Mouse (Mus musculus): ENCODE measurements around the gene Brf1. TPM values are rescaled to one million over a fixed set of nuclear protein-coding genes. Genes with fewer than 3 reads are reported as not detected.

Brf1 gene
- polyA plus RNA-seq, 1 experiment from 2014 or later, result 60.9 TPM

GRCm38 (mm10) chr12:113031441-113031840, 30.9 kb upstream of the Brf1 start:
- peaks cover 24% of the 10 kb centered on the region for H3K4me1 ChIP-seq
- no peak overlapping the region for H3K4me3 ChIP-seq
- no peak for DNase-seq (ENCODE audit: low spot score)
- no peak overlapping the region for H3K27ac ChIP-seq (replicated peaks)
- 88% methylated on average over 6 of the region's 6 CpGs for WGBS
- no peaks in the 10 kb centered on the region for H3K9me3 ChIP-seq
- H3K36me3 ChIP-seq (replicated peaks), result peaks cover 24% of the 10 kb centered on the region
- H3K27me3 ChIP-seq (replicated peaks; ENCODE audit: low read depth, poor library complexity, severe bottlenecking), result no peaks in the 10 kb centered on the region

GRCm38 (mm10) chr12:113030993-113031392, 30.5 kb upstream of the Brf1 start:
- 88% methylated on average over 9 of the region's 9 CpGs for WGBS
- 0 out of 2 replicates have a peak overlapping the region, but pooled peaks have one; percentile 31 for H3K27ac ChIP-seq (replicated peaks)
- H3K4me3 ChIP-seq, result no peak overlapping the region
- DNase-seq (ENCODE audit: low spot score), result no peak
- peaks cover 24% of the 10 kb centered on the region for H3K4me1 ChIP-seq
- peaks cover 27% of the 10 kb centered on the region for H3K36me3 ChIP-seq (replicated peaks)
- H3K9me3 ChIP-seq, result no peaks in the 10 kb centered on the region
- no peaks in the 10 kb centered on the region for H3K27me3 ChIP-seq (replicated peaks; ENCODE audit: low read depth, poor library complexity, severe bottlenecking)

- 76% methylated on average over 4 of the region's 4 CpGs for WGBS
- DNase-seq (ENCODE audit: low spot score), result no peak
- Histone ChIP-seq H3K27ac (replicated peaks) (0 out of 2 replicates have a peak overlapping the region, but pooled peaks have one; percentile 7), H3K4me3 (no peak overlapping the region), H3K4me1 (peaks cover 24% of the 10 kb centered on the region), H3K27me3 (replicated peaks; ENCODE audit: low read depth, poor library complexity, severe bottlenecking) (no peaks in the 10 kb centered on the region), H3K36me3 (replicated peaks) (peaks cover 36% of the 10 kb centered on the region), H3K9me3 (no peaks in the 10 kb centered on the region)
Observed at GRCm38 (mm10) chr12:113030046-113030445, 29.5 kb upstream of the Brf1 start.

- H3K9me3 ChIP-seq, result no peaks in the 10 kb centered on the region
- peaks cover 44% of the 10 kb centered on the region for H3K36me3 ChIP-seq (replicated peaks)
- H3K27me3 ChIP-seq (replicated peaks; ENCODE audit: low read depth, poor library complexity, severe bottlenecking), result no peaks in the 10 kb centered on the region
- no peak for DNase-seq (ENCODE audit: low spot score)
- H3K4me1 ChIP-seq, result peaks cover 24% of the 10 kb centered on the region
- WGBS, result 80% methylated on average over 9 of the region's 9 CpGs
- H3K4me3 ChIP-seq, result no peak overlapping the region
- peak overlapping the region; percentile 19; the same call in 1 of the 2 replicates for H3K27ac ChIP-seq (replicated peaks)
Observed at GRCm38 (mm10) chr12:113028898-113029297, 28.4 kb upstream of the Brf1 start.

GRCm38 (mm10) chr12:113028067-113028466, 27.6 kb upstream of the Brf1 start:
- H3K36me3 ChIP-seq (replicated peaks), result peaks cover 52% of the 10 kb centered on the region
- DNase-seq (ENCODE audit: low spot score), result peak; percentile 31
- no peak overlapping the region for H3K4me3 ChIP-seq
- no peaks in the 10 kb centered on the region for H3K9me3 ChIP-seq
- no peak overlapping the region for H3K27ac ChIP-seq (replicated peaks)
- no peaks in the 10 kb centered on the region for H3K27me3 ChIP-seq (replicated peaks; ENCODE audit: low read depth, poor library complexity, severe bottlenecking)
- WGBS, result 66% methylated on average over 5 of the region's 5 CpGs
- H3K4me1 ChIP-seq, result peaks cover 20% of the 10 kb centered on the region

GRCm38 (mm10) chr12:113027495-113027894, 27.0 kb upstream of the Brf1 start:
- Histone ChIP-seq H3K27ac (replicated peaks) (no peak overlapping the region), H3K4me1 (peaks cover 14% of the 10 kb centered on the region), H3K36me3 (replicated peaks) (peaks cover 55% of the 10 kb centered on the region), H3K27me3 (replicated peaks; ENCODE audit: low read depth, poor library complexity, severe bottlenecking) (no peaks in the 10 kb centered on the region), H3K4me3 (no peak overlapping the region), H3K9me3 (no peaks in the 10 kb centered on the region)
- 82% methylated on average over 2 of the region's 2 CpGs for WGBS
- DNase-seq (ENCODE audit: low spot score), result no peak

- no peak overlapping the region for H3K27ac ChIP-seq (replicated peaks)
- H3K36me3 ChIP-seq (replicated peaks), result peaks cover 58% of the 10 kb centered on the region
- no peaks in the 10 kb centered on the region for H3K9me3 ChIP-seq
- peaks cover 5% of the 10 kb centered on the region; the same call in 1 of the 2 replicates for H3K4me1 ChIP-seq
- H3K27me3 ChIP-seq (replicated peaks; ENCODE audit: low read depth, poor library complexity, severe bottlenecking), result no peaks in the 10 kb centered on the region
- DNase-seq (ENCODE audit: low spot score), result no peak
- H3K4me3 ChIP-seq, result no peak overlapping the region
- WGBS, result 95% methylated on average over 1 of the region's 1 CpGs
Observed at GRCm38 (mm10) chr12:113026557-113026956, 26.1 kb upstream of the Brf1 start.

GRCm38 (mm10) chr12:113023082-113023481, 22.6 kb upstream of the Brf1 start:
- no peak for DNase-seq (ENCODE audit: low spot score)
- Histone ChIP-seq H3K9me3 (no peaks in the 10 kb centered on the region), H3K27me3 (replicated peaks; ENCODE audit: low read depth, poor library complexity, severe bottlenecking) (no peaks in the 10 kb centered on the region), H3K4me3 (no peak overlapping the region), H3K27ac (replicated peaks) (no peak overlapping the region), H3K36me3 (replicated peaks) (peaks cover 56% of the 10 kb centered on the region), H3K4me1 (peaks cover 3% of the 10 kb centered on the region; the same call in 1 of the 2 replicates)
- 84% methylated on average over 4 of the region's 4 CpGs for WGBS

GRCm38 (mm10) chr12:113021488-113021887, 21.0 kb upstream of the Brf1 start:
- H3K9me3 ChIP-seq, result no peaks in the 10 kb centered on the region
- peaks cover 49% of the 10 kb centered on the region for H3K36me3 ChIP-seq (replicated peaks)
- no peak overlapping the region for H3K27ac ChIP-seq (replicated peaks)
- H3K4me3 ChIP-seq, result no peak overlapping the region
- DNase-seq (ENCODE audit: low spot score), result no peak
- H3K4me1 ChIP-seq, result peaks cover 10% of the 10 kb centered on the region
- no peaks in the 10 kb centered on the region for H3K27me3 ChIP-seq (replicated peaks; ENCODE audit: low read depth, poor library complexity, severe bottlenecking)

GRCm38 (mm10) chr12:113018763-113019162, 18.3 kb upstream of the Brf1 start:
- peaks cover 27% of the 10 kb centered on the region for H3K36me3 ChIP-seq (replicated peaks)
- no peaks in the 10 kb centered on the region for H3K9me3 ChIP-seq
- H3K4me1 ChIP-seq, result peaks cover 32% of the 10 kb centered on the region
- no peak overlapping the region for H3K4me3 ChIP-seq
- H3K27me3 ChIP-seq (replicated peaks; ENCODE audit: low read depth, poor library complexity, severe bottlenecking), result no peaks in the 10 kb centered on the region
- 89% methylated on average over 4 of the region's 4 CpGs for WGBS
- H3K27ac ChIP-seq (replicated peaks), result no peak overlapping the region
- DNase-seq (ENCODE audit: low spot score), result no peak

GRCm38 (mm10) chr12:113017429-113017984, 17.0 kb upstream of the Brf1 start:
- no peak overlapping the region for H3K4me3 ChIP-seq
- peaks cover 18% of the 10 kb centered on the region for H3K36me3 ChIP-seq (replicated peaks)
- peaks cover 45% of the 10 kb centered on the region for H3K4me1 ChIP-seq
- WGBS, result 83% methylated on average over 9 of the region's 9 CpGs
- H3K27me3 ChIP-seq (replicated peaks; ENCODE audit: low read depth, poor library complexity, severe bottlenecking), result no peaks in the 10 kb centered on the region
- no peaks in the 10 kb centered on the region for H3K9me3 ChIP-seq
- DNase-seq (ENCODE audit: low spot score), result no peak
- no peak overlapping the region for H3K27ac ChIP-seq (replicated peaks)

GRCm38 (mm10) chr12:113016976-113017375, 16.5 kb upstream of the Brf1 start:
- 79% methylated on average over 8 of the region's 8 CpGs for WGBS
- Histone ChIP-seq H3K27ac (replicated peaks) (no peak overlapping the region), H3K4me1 (peaks cover 50% of the 10 kb centered on the region), H3K27me3 (replicated peaks; ENCODE audit: low read depth, poor library complexity, severe bottlenecking) (no peaks in the 10 kb centered on the region), H3K4me3 (peak overlapping the region; percentile 5; the same call in 1 of the 2 replicates), H3K9me3 (no peaks in the 10 kb centered on the region), H3K36me3 (replicated peaks) (peaks cover 17% of the 10 kb centered on the region)
- no peak for DNase-seq (ENCODE audit: low spot score)

- peaks cover 8% of the 10 kb centered on the region for H3K36me3 ChIP-seq (replicated peaks)
- H3K27me3 ChIP-seq (replicated peaks; ENCODE audit: low read depth, poor library complexity, severe bottlenecking), result no peaks in the 10 kb centered on the region
- peak overlapping the region; percentile 91; the same call in 1 of the 2 replicates for H3K27ac ChIP-seq (replicated peaks)
- H3K9me3 ChIP-seq, result no peaks in the 10 kb centered on the region
- H3K4me1 ChIP-seq, result peaks cover 53% of the 10 kb centered on the region
- peak overlapping the region; percentile 95 for H3K4me3 ChIP-seq
- WGBS, result 72% methylated on average over 4 of the region's 4 CpGs
- DNase-seq (ENCODE audit: low spot score), result no peak
Observed at GRCm38 (mm10) chr12:113015956-113016355, 15.5 kb upstream of the Brf1 start.
